Mouse (Mus musculus): ENCODE results near the gene Phf23.

DNA sequence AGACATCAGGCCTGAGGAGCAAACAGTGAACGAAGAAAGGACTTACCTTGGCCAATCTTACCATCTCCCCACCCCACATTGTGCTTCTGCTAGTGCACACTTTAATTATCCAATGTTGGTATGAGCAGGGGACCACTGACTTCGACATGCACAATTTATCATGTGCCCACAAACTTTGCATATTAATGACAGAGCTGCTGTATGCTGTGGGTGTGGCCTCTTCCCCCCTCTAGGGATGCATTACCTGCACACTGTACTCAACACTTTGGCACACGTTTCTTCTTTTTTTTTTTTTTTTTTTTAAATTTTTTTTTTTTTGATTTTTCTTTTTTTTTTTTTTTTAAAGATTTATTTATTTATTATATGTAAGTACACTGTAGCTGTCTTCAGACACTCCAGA, 24.8 kb upstream of the Phf23 start:
- TF ChIP-seq CTCF (IDR thresholded peaks at IDR 0.05; ENCODE audit: low read depth, low read length), result no peak
- TF ChIP-seq EP300 (IDR thresholded peaks at IDR 0.05; ENCODE audit: insufficient read depth, low read depth, low read length), result no peak
- no peak for TF ChIP-seq POLR2A (IDR thresholded peaks at IDR 0.05; ENCODE audit: insufficient read depth, low read length)
